Mouse (Mus musculus) heart, adult 2 months (tissue): ENCODE results near the gene Slc36a2. TPM values are rescaled to one million over a fixed set of nuclear protein-coding genes. Genes with fewer than 3 reads are reported as not detected.

Experiments
- DNase-seq, 2 experiments: peaks; one replicate each; pipeline ENCODE4 v3.0.0; 2021
- H3K27ac ChIP-seq: fragments of 200-600 bp; 2 replicates; pipeline ENCODE4 v1.8.1; 2022
- H3K27me3 ChIP-seq: fragments of 200-500 bp; 2 replicates; pipeline ENCODE4 v1.6.1; 2012; ENCODE audit warnings: mild to moderate bottlenecking, low read length, inconsistent platforms, mixed read lengths; ENCODE audit not compliant: control insufficient read depth, insufficient read depth
- H3K36me3 ChIP-seq: fragments of 200-500 bp; 2 replicates; pipeline ENCODE4 v1.6.1; 2012; ENCODE audit warnings: low read length, inconsistent platforms; ENCODE audit not compliant: control insufficient read depth, insufficient read depth
- H3K4me1 ChIP-seq: fragments of 200-500 bp; 2 replicates; pipeline ENCODE4 v1.6.1; 2011; ENCODE audit warnings: low read length; ENCODE audit not compliant: control insufficient read depth, insufficient read depth
- H3K4me3 ChIP-seq: fragments of 200-600 bp; 2 replicates; pipeline ENCODE4 v1.8.1; 2022
- H3K79me2 ChIP-seq: fragments of 200-500 bp; replicated peaks from 2 replicates; pipeline ENCODE4 v1.6.1; 2012; ENCODE audit warnings: mild to moderate bottlenecking, inconsistent platforms, low read length, moderate library complexity, mixed read lengths; ENCODE audit not compliant: control insufficient read depth, insufficient read depth
- H3K9ac ChIP-seq: fragments of 200-500 bp; 2 replicates; pipeline ENCODE4 v1.6.1; 2012; ENCODE audit warnings: low read depth, mild to moderate bottlenecking, control low read depth, inconsistent platforms, low read length, mixed read lengths
- CTCF ChIP-seq: fragments of 200-600 bp; IDR thresholded peaks from 2 replicates; pipeline ENCODE4 v1.8.1; 2022; ENCODE audit warnings: antibody characterized with exemption, mild to moderate bottlenecking, moderate library complexity
- EP300 ChIP-seq: fragments of 200-500 bp; IDR thresholded peaks from 2 replicates; pipeline ENCODE4 v1.6.1; 2011; ENCODE audit warnings: low read depth, low read length, control low read depth; ENCODE audit not compliant: insufficient read depth
- POLR2A ChIP-seq: fragments of 200-500 bp; IDR thresholded peaks from 2 replicates; pipeline ENCODE4 v1.6.1; 2011; ENCODE audit warnings: mild to moderate bottlenecking, low read depth, low read length, control low read depth; ENCODE audit not compliant: insufficient read depth
- WGBS: fragments of 180-500 bp; shearing (Covaris S2); methylation state at CpG from one replicate; pipeline ENCODE4 v1.1.7; 2018; 5-methylcytosine and 5-hydroxymethylcytosine counted together
- intact Hi-C: fragments of 180-260 bp; cut with DNase I; formaldehyde crosslinking; loops from one replicate; pipeline ENCODE4 v1.15.1; 2025
- polyA plus RNA-seq: library from polyadenylated mRNA; depleted of rRNA; stranded (reverse); fragments of >200 nt; gene quantifications from 2 replicates; pipeline ENCODE4 v1.2.3, GENCODE M21; 2012
- total RNA-seq, 2 experiments: library from RNA; stranded (reverse); gene quantifications; 2 replicates each; pipeline ENCODE4 v1.2.3; 2021

Gene Slc36a2
- total and polyA plus RNA-seq, 3 experiments = 10.6 to 70.1 (median 12.1) TPM

DNA sequence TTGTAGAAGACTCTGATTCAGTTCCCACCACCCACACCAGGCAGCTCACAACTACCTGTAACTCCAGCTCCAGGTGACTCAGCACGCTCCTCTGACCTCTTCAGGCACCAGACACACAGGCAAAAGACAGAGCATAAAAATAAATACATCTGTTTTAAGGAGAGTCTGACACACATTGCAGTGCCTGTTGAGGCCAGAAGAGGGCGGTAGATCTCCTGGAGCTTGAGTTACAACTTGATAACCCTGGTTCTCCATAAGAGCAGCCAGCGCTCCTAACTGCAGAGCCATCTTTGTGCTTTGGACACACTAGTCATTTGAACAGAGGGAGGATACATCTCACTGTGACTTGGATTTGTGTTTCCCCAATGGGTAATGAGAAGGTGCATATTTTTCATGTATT lies 20.2 kb downstream of the Slc36a2 start:
- no peaks in the 10 kb centered on the region for H3K36me3 ChIP-seq
- no peaks in the 10 kb centered on the region for H3K27me3 ChIP-seq
- no peak for DNase-seq
- H3K9ac ChIP-seq = no peak overlapping the region
- H3K4me3 ChIP-seq = no peak overlapping the region
- H3K4me1 ChIP-seq = no peaks in the 10 kb centered on the region
- intact Hi-C loops = no loop called here
- H3K27ac ChIP-seq = no peak overlapping the region
- peak; percentile 75 for TF ChIP-seq CTCF
- no peak for TF ChIP-seq POLR2A
- TF ChIP-seq EP300 = no peak
- WGBS = 40% methylated on average over 3 of the region's 3 CpGs
- no peaks in the 10 kb centered on the region for H3K79me2 ChIP-seq

DNA sequence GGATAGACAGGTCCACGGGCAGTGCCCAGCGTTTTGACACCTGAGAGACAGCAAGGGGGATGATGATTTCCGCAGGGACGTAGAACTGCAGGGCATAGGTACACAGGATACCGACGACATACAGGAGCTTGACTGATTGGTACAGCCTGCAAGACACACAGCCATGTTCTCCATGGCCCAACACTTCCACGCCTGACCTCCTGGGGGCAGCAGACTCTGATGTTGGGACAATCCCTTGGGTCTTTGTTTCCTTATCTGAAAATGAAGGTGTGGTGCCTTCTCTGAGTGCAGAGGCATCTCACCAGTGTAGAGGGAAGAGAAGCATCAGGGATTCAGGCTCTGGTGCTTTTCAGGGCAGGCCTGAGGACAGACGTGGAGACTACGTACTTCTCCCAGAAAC lies 22.2 kb downstream of the Slc36a2 start:
- TF ChIP-seq CTCF (peak; percentile 71), EP300 (no peak)
- Histone ChIP-seq H3K4me1 (no peaks in the 10 kb centered on the region), H3K27me3 (no peaks in the 10 kb centered on the region), H3K36me3 (no peaks in the 10 kb centered on the region), H3K27ac (no peak overlapping the region), H3K79me2 (no peaks in the 10 kb centered on the region), H3K4me3 (no peak overlapping the region), H3K9ac (no peak overlapping the region)
- 47% methylated on average over 9 of the region's 9 CpGs for WGBS
- peak; percentile 26 to 44 for DNase-seq
- intact Hi-C loops = no loop called here

DNA sequence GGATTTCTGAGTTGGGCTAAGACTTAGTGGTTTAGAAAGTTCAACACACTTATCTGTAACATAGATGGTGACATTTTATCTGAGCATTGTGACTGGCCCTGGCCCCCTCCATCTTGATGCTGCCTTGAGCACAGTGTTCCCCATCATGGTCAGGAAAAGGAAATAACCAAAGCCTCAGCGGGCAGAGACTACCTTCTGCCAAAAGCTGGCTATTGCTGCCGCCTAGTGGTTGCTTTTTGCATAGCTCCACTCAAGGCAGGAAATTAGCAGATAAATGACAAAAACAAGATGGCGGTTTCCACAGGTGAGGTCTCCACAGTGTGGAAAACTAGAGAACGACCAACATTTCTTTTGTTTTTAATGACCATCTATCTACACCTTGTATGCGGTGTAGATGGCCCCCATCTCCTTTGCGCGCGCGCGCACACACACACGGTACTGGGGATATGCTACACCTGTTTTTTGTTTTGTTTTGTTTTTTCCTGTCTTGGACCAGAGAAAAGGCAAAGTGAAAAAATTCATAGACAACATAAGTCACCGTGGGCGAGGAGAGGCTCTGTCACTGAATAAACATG lies 26.0 kb downstream of the Slc36a2 start:
- intact Hi-C loops = loop anchor here (2.0 to 5.0 kb wide), 2 partner anchors 72 to 114 kb away; no protein-coding TSS in a partner anchor
- H3K9ac ChIP-seq = no peak overlapping the region
- no peak for TF ChIP-seq POLR2A
- 0 out of 2 replicates have a peak, but pooled peaks have one; percentile 60 for TF ChIP-seq EP300
- TF ChIP-seq CTCF = peak; percentile 91
- H3K4me3 ChIP-seq = no peak overlapping the region
- peak; percentile 78 to 79 for DNase-seq
- H3K27ac ChIP-seq = no peak overlapping the region
- no peaks in the 10 kb centered on the region for H3K4me1 ChIP-seq
- no peaks in the 10 kb centered on the region for H3K27me3 ChIP-seq
- H3K36me3 ChIP-seq = no peaks in the 10 kb centered on the region
- 51% methylated on average over 13 of the region's 13 CpGs for WGBS
- no peaks in the 10 kb centered on the region for H3K79me2 ChIP-seq

DNA sequence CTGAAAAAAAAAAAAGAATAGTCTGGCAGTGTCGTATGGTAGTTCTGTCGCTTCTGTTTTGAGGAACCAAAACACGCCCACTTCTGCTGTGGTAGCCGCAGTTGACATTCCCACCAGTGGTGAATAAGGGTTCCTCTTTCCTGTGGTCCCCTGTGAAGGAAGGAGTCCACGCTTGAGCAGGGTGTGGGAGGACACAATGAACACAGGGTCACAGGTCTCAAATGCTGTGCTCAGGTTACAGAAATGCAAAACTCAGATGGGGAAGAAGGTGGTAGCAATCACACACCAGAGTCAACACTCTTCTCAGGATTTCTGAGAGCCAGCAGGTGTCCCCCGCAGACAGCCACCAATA lies 29.8 kb downstream of the Slc36a2 start:
- no peaks in the 10 kb centered on the region for H3K36me3 ChIP-seq
- WGBS = 57% methylated on average over 6 of the region's 6 CpGs
- H3K27me3 ChIP-seq = no peaks in the 10 kb centered on the region
- intact Hi-C loops = loop anchor here (5.0 kb wide), 1 partner anchor 68 kb away; no protein-coding TSS in a partner anchor
- no peak overlapping the region for H3K4me3 ChIP-seq
- no peaks in the 10 kb centered on the region for H3K4me1 ChIP-seq
- no peak overlapping the region for H3K9ac ChIP-seq
- peak; percentile 33 to 50 for DNase-seq
- H3K27ac ChIP-seq = no peak overlapping the region
- no peaks in the 10 kb centered on the region for H3K79me2 ChIP-seq
- TF ChIP-seq POLR2A = no peak

DNA sequence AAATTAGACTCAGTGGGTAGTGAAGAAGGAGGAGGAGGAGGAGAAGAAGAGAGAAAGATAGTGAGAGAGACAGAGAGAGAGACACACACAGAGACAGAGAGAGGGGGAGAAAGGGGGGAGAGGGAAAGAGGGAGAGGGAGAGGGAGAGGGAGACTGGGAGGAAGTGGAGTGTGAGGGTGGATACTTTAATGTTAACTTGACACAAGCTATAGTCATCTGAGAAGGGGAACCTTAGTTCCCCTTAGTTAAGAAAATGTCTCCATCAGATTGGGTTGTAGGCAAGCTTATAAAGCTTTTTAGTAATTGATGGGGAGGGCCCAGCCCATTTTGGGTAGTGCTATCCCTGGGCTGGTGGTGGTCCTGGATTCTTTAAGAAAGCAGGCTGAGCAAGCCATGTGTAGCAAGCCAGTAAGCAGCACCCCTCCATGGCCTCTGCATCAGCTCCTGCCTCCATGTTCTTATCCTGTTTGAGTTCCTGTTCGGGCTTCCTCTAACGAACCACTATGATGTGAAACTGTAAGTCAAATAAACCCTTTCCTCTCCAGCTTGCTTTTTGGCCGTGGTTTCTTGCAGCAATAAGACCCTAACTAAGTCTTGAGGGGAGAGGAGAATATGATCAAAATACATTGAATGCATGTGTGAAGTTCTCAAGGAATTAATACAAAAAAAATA lies 30.3 kb downstream of the Slc36a2 start:
- Histone ChIP-seq H3K9ac (no peak overlapping the region), H3K36me3 (no peaks in the 10 kb centered on the region), H3K4me1 (no peaks in the 10 kb centered on the region), H3K27me3 (no peaks in the 10 kb centered on the region), H3K27ac (no peak overlapping the region), H3K4me3 (no peak overlapping the region), H3K79me2 (no peaks in the 10 kb centered on the region)
- 31% methylated on average over 3 of the region's 3 CpGs for WGBS
- peak in 1 of 2 experiments; percentile 15 for DNase-seq
- no peak for TF ChIP-seq POLR2A
- no peak for TF ChIP-seq CTCF
- no peak for TF ChIP-seq EP300
- intact Hi-C loops = loop anchor here (5.0 kb wide), 1 partner anchor 67 kb away; no protein-coding TSS in a partner anchor

DNA sequence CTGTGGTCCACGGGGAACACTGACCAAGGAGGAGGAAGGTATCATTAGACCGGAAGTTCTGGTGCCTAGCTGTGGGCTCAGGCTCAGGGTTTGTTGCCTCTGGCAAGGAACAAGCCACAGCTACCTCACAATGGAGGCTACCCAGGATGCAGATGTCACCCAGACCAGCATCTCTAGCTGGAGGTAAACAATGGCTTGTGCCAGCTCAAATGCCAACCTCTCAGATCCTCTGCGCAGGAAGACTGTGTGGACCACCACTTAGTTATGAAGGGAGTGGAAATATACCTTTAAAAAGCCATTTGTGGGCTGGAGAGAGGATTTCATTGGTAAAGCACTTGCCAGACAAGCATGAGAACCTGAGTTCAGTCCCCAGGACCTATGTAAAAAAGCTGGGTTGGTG lies 33.3 kb downstream of the Slc36a2 start, which contains the start of gene Slc36a3:
Slc36a3 (minus strand) TSS at position 101 of the 400 bp plus-strand sequence.
- WGBS = 79% methylated on average over 3 of the region's 3 CpGs
- Histone ChIP-seq H3K4me3 (no peak within 1 kb of the TSS), H3K79me2 (no peaks in the 10 kb centered on the region), H3K27me3 (no peaks in the 10 kb centered on the region), H3K27ac (no peak within 1 kb of the TSS), H3K9ac (no peak within 1 kb of the TSS), H3K4me1 (no peaks in the 10 kb centered on the region), H3K36me3 (no peaks in the 10 kb centered on the region)
- DNase-seq = no peak
- TF ChIP-seq POLR2A (no peak), EP300 (no peak), CTCF (no peak)
- intact Hi-C loops = no loop called here
